Mouse (Mus musculus) MEL (cell line): Measurements from ENCODE around the gene Ubash3b. TPM values are rescaled to one million over a fixed set of nuclear protein-coding genes. Genes with fewer than 3 reads are reported as not detected.

Experiments used
- DNase-seq: peaks from one replicate; pipeline ENCODE4 v3.0.0; 2011; ENCODE audit warnings: low read depth, low spot score
- H3K27ac ChIP-seq: 2 replicates; pipeline ENCODE4 v1.5.1; 2012; ENCODE audit warnings: low read depth, mild to moderate bottlenecking, control low read depth, low read length, moderate library complexity; ENCODE audit not compliant: control insufficient read depth
- H3K27me3 ChIP-seq, 2 experiments: fragments of 150-350 bp in 1 of 2; sonication (generic) in 1 of 2; 2 replicates each; pipeline ENCODE4 v1.6.1; 2012; ENCODE audit warnings: low read length in 2 of 2, mild to moderate bottlenecking in 2 of 2, improper control_type of control experiment in 1 of 2, moderate library complexity in 1 of 2; ENCODE audit not compliant: insufficient read depth in 2 of 2, control insufficient read depth in 1 of 2
- H3K36me3 ChIP-seq, 2 experiments: 2 replicates each; pipeline ENCODE4 v1.6.1; 2012 to 2014; ENCODE audit warnings: low read length in 2 of 2, improper control_type of control experiment in 1 of 2, inconsistent platforms in 1 of 2, mild to moderate bottlenecking in 1 of 2; ENCODE audit not compliant: insufficient read depth in 2 of 2, control insufficient read depth in 1 of 2
- H3K4me1 ChIP-seq, 2 experiments: fragments of 150-350 bp in 1 of 2; sonication (generic) in 1 of 2; 2 replicates each; pipeline ENCODE4 v1.6.1; 2012; ENCODE audit warnings: low read length in 2 of 2, improper control_type of control experiment in 1 of 2, mild to moderate bottlenecking in 1 of 2; ENCODE audit not compliant: insufficient read depth in 2 of 2, control insufficient read depth in 1 of 2
- H3K4me3 ChIP-seq, 2 experiments: fragments of 150-350 bp in 1 of 2; sonication (generic) in 1 of 2; 2 replicates each; pipeline ENCODE4 v1.5.1; 2012; ENCODE audit warnings: low read depth in 2 of 2, low read length in 2 of 2, mild to moderate bottlenecking in 2 of 2, moderate library complexity in 2 of 2, control low read depth in 1 of 2, improper control_type of control experiment in 1 of 2; ENCODE audit not compliant: control insufficient read depth in 1 of 2, insufficient read depth in 1 of 2
- H3K79me2 ChIP-seq: 2 replicates; pipeline ENCODE4 v1.6.1; 2012; ENCODE audit warnings: mild to moderate bottlenecking, low read length, moderate library complexity; ENCODE audit not compliant: control insufficient read depth, poor library complexity, insufficient read depth
- H3K9ac ChIP-seq: 2 replicates; pipeline ENCODE4 v1.6.1; 2012; ENCODE audit warnings: low read depth, mild to moderate bottlenecking, control low read depth, low read length, moderate library complexity; ENCODE audit not compliant: control insufficient read depth, poor library complexity, severe bottlenecking
- H3K9me3 ChIP-seq: fragments of 150-350 bp; sonication (generic); replicated peaks from 2 replicates; pipeline ENCODE4 v1.6.1; 2012; ENCODE audit warnings: mild to moderate bottlenecking, low read length, improper control_type of control experiment, moderate library complexity; ENCODE audit not compliant: insufficient read depth
- CHD1 ChIP-seq: IDR thresholded peaks from 2 replicates; pipeline ENCODE4 v1.6.1; 2012; ENCODE audit warnings: low read depth, mild to moderate bottlenecking, inconsistent platforms, low read length, improper control_type of control experiment
- E2F4 ChIP-seq: IDR thresholded peaks from 2 replicates; pipeline ENCODE4 v1.6.1; 2011; ENCODE audit warnings: low read depth, low read length, improper control_type of control experiment, borderline replicate concordance
- ELF1 ChIP-seq: IDR thresholded peaks from 2 replicates; pipeline ENCODE4 v1.6.1; 2014; ENCODE audit warnings: low read depth, mild to moderate bottlenecking, inconsistent platforms, low read length, improper control_type of control experiment, moderate library complexity
- EP300 ChIP-seq, 2 experiments: IDR thresholded peaks; 2 replicates each; pipeline ENCODE4 v1.6.1; 2011; ENCODE audit warnings: improper control_type of control experiment in 2 of 2, low read length in 2 of 2, low read depth in 1 of 2, mild to moderate bottlenecking in 1 of 2
- HCFC1 ChIP-seq: IDR thresholded peaks from 2 replicates; pipeline ENCODE4 v1.6.1; 2012; ENCODE audit warnings: low read depth, mild to moderate bottlenecking, inconsistent platforms, low read length, improper control_type of control experiment, moderate library complexity
- KAT2A ChIP-seq: conservative IDR thresholded peaks from 2 replicates; pipeline ENCODE4 v1.6.1; 2012; ENCODE audit warnings: low read depth, low read length, improper control_type of control experiment, inconsistent platforms
- MAX ChIP-seq: IDR thresholded peaks from 2 replicates; pipeline ENCODE4 v1.6.1; 2011; ENCODE audit warnings: low read length, improper control_type of control experiment
- MXI1 ChIP-seq: IDR thresholded peaks from 2 replicates; pipeline ENCODE4 v1.6.1; 2011; ENCODE audit warnings: mild to moderate bottlenecking, low read depth, low read length, improper control_type of control experiment
- MYB ChIP-seq: IDR thresholded peaks from 2 replicates; pipeline ENCODE4 v1.6.1; 2011; ENCODE audit warnings: mild to moderate bottlenecking, low read depth, low read length, improper control_type of control experiment
- NELFE ChIP-seq: IDR thresholded peaks from 2 replicates; pipeline ENCODE4 v1.6.1; 2011; ENCODE audit warnings: low read depth, low read length, improper control_type of control experiment
- NRF1 ChIP-seq: IDR thresholded peaks from 2 replicates; pipeline ENCODE4 v1.6.1; 2014; ENCODE audit warnings: low read depth, mild to moderate bottlenecking, inconsistent platforms, low read length, improper control_type of control experiment, moderate library complexity; ENCODE audit not compliant: poor library complexity, insufficient read depth, severe bottlenecking
- POLR2A ChIP-seq, 2 experiments: IDR thresholded peaks; 2 replicates each; pipeline ENCODE4 v1.6.1; 2011 to 2012; ENCODE audit warnings: low read length in 2 of 2, mild to moderate bottlenecking in 2 of 2, control low read depth in 1 of 2, improper control_type of control experiment in 1 of 2, low read depth in 1 of 2, moderate library complexity in 1 of 2; ENCODE audit not compliant: control insufficient read depth in 1 of 2, insufficient read depth in 1 of 2, poor library complexity in 1 of 2
- POLR2AphosphoS5 ChIP-seq: IDR thresholded peaks from 2 replicates; pipeline ENCODE4 v1.6.1; 2012; ENCODE audit warnings: low read depth, borderline replicate concordance, mild to moderate bottlenecking, inconsistent platforms, low read length, moderate library complexity, mixed read lengths
- RAD21 ChIP-seq: IDR thresholded peaks from 2 replicates; pipeline ENCODE4 v1.6.1; 2011; ENCODE audit warnings: mild to moderate bottlenecking, low read depth, low read length, improper control_type of control experiment
- TAL1 ChIP-seq: IDR thresholded peaks from 2 replicates; pipeline ENCODE4 v1.6.1; 2012; ENCODE audit warnings: mild to moderate bottlenecking, inconsistent platforms, low read length, moderate library complexity, mixed read lengths
- TBP ChIP-seq: IDR thresholded peaks from 2 replicates; pipeline ENCODE4 v1.8.0; 2011; ENCODE audit warnings: low read depth, low read length, improper control_type of control experiment
- TCF12 ChIP-seq: IDR thresholded peaks from 2 replicates; pipeline ENCODE4 v1.6.1; 2014; ENCODE audit warnings: low read depth, mild to moderate bottlenecking, inconsistent platforms, low read length, improper control_type of control experiment, moderate library complexity
- USF1 ChIP-seq: IDR thresholded peaks from 2 replicates; pipeline ENCODE4 v1.6.1; 2014; ENCODE audit warnings: low read depth, mild to moderate bottlenecking, inconsistent platforms, low read length, improper control_type of control experiment, moderate library complexity
- ZC3H11A ChIP-seq: IDR thresholded peaks from 2 replicates; pipeline ENCODE4 v1.6.1; 2012; ENCODE audit warnings: low read depth, mild to moderate bottlenecking, inconsistent platforms, low read length, improper control_type of control experiment
- ZNF384 ChIP-seq: IDR thresholded peaks from 2 replicates; pipeline ENCODE4 v1.6.1; 2012; ENCODE audit warnings: low read depth, mild to moderate bottlenecking, inconsistent platforms, low read length, improper control_type of control experiment
- polyA plus RNA-seq, 2 experiments: library from polyadenylated mRNA; stranded (reverse) in 1 of 2; unstranded in 1 of 2; fragments of >175 nt in 1 of 2; fragments of >200 nt in 1 of 2; gene quantifications; 2 replicates each; pipeline versions ENCODE4 v1.2.1 to v1.2.4; 2012; ENCODE audit warnings: low replicate concordance in 2 of 2, low read depth in 1 of 2; ENCODE audit not compliant: insufficient read length in 2 of 2, insufficient read depth in 1 of 2, missing spikeins in 1 of 2
- total RNA-seq: library from RNA; depleted of rRNA; stranded (reverse); fragments of 300-350 nt; gene quantifications from 2 replicates; pipeline ENCODE4 v1.2.3, GENCODE M21; 2012

The Ubash3b gene
- total and polyA plus RNA-seq, 3 experiments = 5.4 to 11.3 TPM; not detected in 1

DNA sequence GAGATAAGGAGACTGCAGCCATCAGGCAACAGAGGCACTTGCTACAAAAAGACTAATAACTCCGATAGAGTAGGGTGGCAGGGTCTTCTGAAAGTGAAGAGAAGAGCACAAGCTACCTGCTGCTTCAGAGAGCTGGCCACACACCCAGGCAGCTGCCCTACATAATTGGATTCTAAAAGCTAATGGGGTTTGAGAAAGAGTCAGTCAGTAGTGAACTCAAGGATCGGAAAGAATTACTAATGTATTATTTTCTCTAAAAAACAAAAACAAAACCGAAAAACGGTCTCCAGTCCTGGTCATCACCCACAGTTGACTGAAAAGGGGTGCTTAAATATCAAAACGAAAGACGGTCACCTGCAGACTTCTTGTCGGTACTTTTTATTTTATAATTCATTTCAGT is 51.7 kb downstream of the Ubash3b start:
- Histone ChIP-seq H3K27ac (no peak overlapping the region), H3K9me3 (no peaks in the 10 kb centered on the region), H3K79me2 (no peaks in the 10 kb centered on the region; the same call in 1 of the 2 replicates), H3K9ac (no peak overlapping the region), H3K36me3 (no peaks in the 10 kb centered on the region; a peak in 1 of 4 replicates), H3K4me3 (no peak overlapping the region), H3K27me3 (no peaks in the 10 kb centered on the region), H3K4me1 (0 out of 4 replicates have a peak, but pooled peaks cover 0 to 3% of the 10 kb centered on the region in 2 experiments)
- DNase-seq = no peak
- no peak for TF ChIP-seq ELF1
- TF ChIP-seq E2F4 = no peak
- TF ChIP-seq MXI1 = no peak
- TF ChIP-seq EP300 (IDR thresholded peaks at IDR 0.05; ENCODE audit: low read depth in 1 of 2, low read length in 2 of 2) = no peak
- no peak for TF ChIP-seq MAX
- no peak for TF ChIP-seq MYB
- no peak for TF ChIP-seq NRF1
- TF ChIP-seq ZC3H11A = no peak
- TF ChIP-seq POLR2AphosphoS5 = no peak
- TF ChIP-seq POLR2A (IDR thresholded peaks at IDR 0.05; ENCODE audit: control insufficient read depth in 1 of 2, insufficient read depth in 1 of 2, low read depth in 1 of 2, low read length in 2 of 2, poor library complexity in 1 of 2) = no peak
- no peak for TF ChIP-seq KAT2A
- TF ChIP-seq TBP = no peak
- no peak for TF ChIP-seq RAD21
- no peak for TF ChIP-seq USF1
- TF ChIP-seq TCF12 = no peak
- no peak for TF ChIP-seq HCFC1
- TF ChIP-seq TAL1 = no peak
- no peak for TF ChIP-seq NELFE
- no peak for TF ChIP-seq CHD1
- TF ChIP-seq ZNF384 = no peak

DNA sequence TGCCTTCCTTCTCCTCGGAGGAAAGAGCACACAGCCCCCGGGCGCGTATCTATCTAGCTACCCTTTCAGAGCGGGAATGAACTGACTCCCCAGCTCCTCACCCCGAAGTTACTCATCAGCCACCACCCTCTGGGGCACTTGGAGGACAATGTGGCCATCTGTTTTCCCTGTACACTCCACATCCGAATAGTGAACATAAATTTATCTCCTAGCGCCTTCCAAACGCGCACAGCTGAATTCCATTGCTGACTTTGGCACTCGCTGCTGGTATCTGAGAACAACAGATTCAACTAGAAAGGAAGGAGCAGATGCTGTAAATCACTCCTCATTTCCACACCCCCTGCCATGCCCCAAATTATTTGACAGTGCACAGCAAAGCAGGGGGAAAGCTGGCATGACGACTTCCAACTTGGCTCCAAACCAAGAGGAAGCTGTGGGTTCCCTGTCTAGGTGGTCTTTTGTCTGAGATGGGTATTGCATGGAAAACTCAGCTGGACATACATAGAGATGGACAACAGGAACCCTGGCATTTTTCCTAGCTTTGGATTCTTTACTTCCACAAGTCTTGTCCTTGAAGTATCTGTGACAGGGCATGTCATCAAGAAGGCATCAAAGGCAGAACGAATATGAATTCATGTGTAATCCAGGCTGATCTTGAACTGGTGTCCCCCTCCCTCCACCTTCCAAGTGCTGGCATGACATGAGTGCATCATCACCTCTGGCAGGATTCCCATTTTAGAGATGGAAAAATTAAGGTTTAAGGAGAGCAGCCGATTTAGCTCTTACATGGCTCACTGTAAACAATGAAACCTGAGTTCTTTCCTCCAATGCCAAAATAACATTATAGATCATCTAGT is 52.9 kb downstream of the Ubash3b start:
- H3K36me3 ChIP-seq = no peaks in the 10 kb centered on the region; a peak in 1 of 4 replicates
- H3K27me3 ChIP-seq = no peaks in the 10 kb centered on the region
- no peak overlapping the region for H3K4me3 ChIP-seq
- DNase-seq = no peak
- H3K9ac ChIP-seq = no peak overlapping the region
- H3K27ac ChIP-seq = no peak overlapping the region
- TF ChIP-seq E2F4 (no peak), MAX (no peak)
- 0 out of 4 replicates have a peak, but pooled peaks cover 0 to 3% of the 10 kb centered on the region in 2 experiments for H3K4me1 ChIP-seq
- no peaks in the 10 kb centered on the region; the same call in 1 of the 2 replicates for H3K79me2 ChIP-seq
- H3K9me3 ChIP-seq = no peaks in the 10 kb centered on the region
